Mouse (Mus musculus): ENCODE results near the gene Eps8l1.
A peak's percentile ranks its signal among the peaks of the same experiment; 100 is the strongest.

DNA sequence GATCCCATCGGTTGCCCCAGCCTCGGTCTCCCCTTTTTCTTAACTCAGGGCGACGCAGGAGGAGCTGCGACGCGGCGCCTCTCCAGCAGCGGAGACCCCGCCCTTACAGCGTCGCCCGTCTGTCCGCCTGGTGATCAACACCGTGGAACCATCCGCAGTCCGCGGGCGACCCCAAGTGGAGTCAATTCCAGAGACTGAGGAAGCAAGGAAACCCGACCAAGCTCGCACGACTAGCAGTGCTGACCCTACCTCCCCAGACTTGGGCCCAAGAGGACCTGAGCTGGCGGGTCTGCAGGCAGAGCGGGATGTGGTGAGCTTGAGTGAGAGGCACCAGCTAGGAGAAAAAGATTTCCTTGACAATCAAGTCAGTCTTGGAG lies 10.7 kb downstream of the Eps8l1 start:
- TF ChIP-seq CTCF (IDR thresholded peaks at IDR 0.05; ENCODE audit: low read depth): peak; percentile 90
- no peak for TF ChIP-seq EP300 (optimal IDR thresholded peaks at IDR 0.05)

Measured in stomach, postnatal 0 days (tissue).